Mouse (Mus musculus): Measurements from ENCODE around the gene Clic4.

The Clic4 gene

GRCm38 (mm10) chr4:135235546-135235945, 37.1 kb downstream of the Clic4 start:
- DNase-seq (ENCODE audit: low read depth, low spot score), result peak; percentile 27

GRCm38 (mm10) chr4:135232563-135232962, 40.1 kb downstream of the Clic4 start:
- DNase-seq (ENCODE audit: low read depth, low spot score), result no peak

DNA sequence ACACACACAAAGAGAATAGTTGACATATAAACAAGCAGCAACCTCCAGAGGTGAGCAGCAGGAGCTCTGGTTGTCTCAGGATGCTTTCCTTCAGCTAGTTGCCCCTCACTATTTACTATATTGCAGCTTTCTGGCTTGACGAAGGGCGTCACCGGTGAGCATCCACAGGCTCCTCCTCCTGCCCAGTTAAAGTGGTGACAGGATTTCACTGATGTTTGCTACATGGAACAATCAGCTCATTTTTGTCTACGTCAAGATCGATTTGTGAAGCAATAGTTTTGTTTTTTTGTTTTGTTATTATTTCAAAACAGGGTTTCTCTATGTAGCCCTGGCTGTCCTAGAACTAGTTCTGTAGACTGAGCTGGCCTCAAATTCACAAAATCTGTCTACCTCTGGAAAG, 41.1 kb downstream of the Clic4 start:
- no peak for DNase-seq (ENCODE audit: low read depth, low spot score)

DNA sequence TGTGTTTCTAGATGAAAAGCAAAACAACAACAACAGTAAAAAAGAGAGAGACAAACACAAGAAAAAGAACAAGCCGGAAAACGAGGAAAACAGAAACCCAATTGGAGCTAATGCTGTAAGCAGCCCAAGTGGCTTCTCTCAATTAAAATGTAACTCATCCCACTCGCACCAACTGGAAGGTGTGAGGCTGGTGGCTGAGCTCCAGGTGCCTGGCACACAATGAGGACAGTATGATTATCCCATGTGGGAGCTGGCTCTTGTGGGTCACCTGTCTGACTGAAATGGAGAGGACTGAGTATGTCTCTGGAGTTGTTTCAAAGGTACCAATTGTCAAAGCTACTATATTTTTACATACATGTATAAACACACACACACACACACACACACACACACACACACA, 41.5 kb downstream of the Clic4 start:
- peak; percentile 47 for DNase-seq (ENCODE audit: low read depth, low spot score)

DNA sequence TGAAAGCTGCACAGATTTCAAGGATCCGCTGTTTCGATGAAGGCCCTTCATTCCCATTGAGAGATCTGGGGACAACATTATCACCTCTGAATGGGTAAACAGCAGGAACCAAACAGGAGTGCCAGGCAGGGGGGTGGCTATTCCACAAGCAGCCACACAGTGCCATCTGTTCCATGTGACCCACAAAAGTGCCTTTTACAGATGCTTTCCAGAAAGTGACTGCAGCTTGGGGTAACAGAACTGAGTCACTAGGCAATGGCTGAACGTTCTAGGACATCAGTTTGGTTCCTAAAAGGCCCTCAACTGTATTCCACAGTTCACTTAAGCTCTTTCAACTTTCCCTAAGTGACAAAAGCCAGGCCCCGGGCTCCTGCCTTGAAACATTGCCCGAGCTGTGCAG, 42.0 kb downstream of the Clic4 start:
- peak; percentile 75 for DNase-seq (ENCODE audit: low read depth, low spot score)

- DNase-seq (ENCODE audit: low read depth, low spot score), result no peak
Measured at GRCm38 (mm10) chr4:135229871-135230270, 42.7 kb downstream of the Clic4 start.

DNA sequence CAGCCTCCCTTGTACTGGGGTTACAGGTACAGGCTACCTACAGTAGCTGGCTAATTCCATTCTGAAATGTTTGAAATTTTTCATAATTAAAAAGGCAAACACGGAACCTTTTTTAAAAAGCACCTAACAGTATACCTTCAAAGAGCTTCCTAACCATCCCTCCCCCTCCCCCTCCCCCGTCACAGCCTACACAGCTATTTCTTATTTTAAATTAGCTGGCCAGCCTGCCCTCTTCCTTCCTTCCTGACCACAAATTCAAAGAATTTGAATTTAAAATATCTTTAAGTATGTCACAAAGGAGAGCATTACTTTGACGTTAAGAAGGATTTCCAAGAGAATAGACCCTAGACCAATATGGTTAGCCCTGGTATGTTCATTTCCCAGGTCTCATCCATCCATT, 44.5 kb downstream of the Clic4 start:
- no peak for DNase-seq (ENCODE audit: low read depth, low spot score)

DNA sequence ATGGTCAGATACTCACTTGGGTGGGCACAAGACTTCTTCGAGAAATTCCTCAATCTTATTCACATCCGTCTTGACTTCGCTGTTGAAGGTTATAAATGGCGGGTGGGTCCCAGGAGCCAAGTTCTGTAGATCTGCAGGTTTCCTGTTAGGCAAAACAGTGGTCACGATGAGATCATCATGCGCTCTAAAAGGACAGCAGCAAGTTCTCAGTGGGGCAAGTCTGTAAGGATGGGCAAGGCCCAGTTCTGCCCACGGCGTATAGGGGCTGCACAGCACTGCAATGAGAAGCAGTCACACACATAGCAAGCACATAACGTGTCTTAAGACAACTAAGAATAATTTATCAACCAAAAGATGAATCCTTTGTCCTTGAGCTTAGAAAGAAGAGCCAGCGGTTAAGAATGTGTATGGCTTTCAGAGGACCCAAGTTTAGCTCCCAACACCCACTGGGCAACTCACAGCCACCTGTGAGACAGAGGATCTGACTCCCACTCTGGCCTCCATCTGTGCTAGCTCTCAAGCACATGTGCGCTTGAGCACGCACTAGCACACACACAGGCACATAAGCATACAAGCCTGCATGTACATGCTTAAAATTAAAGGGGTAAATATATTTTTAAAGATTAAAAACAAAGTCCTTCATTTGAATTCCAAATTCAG, 46.5 kb downstream of the Clic4 start:
- DNase-seq (ENCODE audit: low read depth, low spot score), result peak; percentile 34

DNA sequence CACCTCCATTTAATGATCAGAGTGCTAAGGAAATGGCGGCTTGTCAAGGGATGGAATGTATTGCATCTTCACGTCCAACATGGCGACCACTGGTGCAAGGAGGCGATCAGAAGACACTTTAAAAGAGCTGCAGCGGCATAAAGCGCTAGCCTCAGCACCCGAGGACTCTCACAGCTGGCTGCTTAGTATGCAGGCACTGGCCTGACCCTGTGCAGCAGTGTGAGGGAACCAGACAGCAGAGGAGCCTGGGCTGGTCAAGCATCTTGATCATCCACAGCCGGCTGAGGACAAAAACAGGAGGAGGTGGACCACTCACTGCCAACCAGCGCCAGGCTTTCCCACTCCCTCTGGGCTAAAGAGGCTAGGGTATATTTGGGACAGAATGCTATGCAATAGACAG, 48.8 kb downstream of the Clic4 start:
- no peak for DNase-seq (ENCODE audit: low read depth, low spot score)

GRCm38 (mm10) chr4:135221632-135222407, 50.8 kb downstream of the Clic4 start:
- peak; percentile 78 for DNase-seq (ENCODE audit: low read depth, low spot score)

DNA sequence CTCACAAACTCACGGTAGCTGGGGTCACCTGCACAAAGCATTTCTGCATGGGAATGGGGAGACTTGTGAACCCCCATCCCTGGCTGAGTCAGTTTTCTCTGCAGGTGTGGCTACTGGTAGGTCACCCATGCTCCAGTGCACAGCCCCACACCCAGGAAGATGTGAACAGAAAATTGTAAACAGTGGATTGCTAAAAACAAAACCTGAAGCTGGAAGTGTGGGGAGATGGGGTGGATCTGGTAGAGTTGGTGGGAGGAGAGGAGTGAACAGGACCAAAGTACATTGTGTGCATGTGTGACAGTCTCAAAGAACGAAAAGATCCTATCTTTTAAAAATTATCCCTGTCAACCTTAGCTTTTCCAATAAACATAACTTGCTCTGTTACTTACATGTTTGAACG, 52.0 kb downstream of the Clic4 start:
- no peak for DNase-seq (ENCODE audit: low read depth, low spot score)

DNA sequence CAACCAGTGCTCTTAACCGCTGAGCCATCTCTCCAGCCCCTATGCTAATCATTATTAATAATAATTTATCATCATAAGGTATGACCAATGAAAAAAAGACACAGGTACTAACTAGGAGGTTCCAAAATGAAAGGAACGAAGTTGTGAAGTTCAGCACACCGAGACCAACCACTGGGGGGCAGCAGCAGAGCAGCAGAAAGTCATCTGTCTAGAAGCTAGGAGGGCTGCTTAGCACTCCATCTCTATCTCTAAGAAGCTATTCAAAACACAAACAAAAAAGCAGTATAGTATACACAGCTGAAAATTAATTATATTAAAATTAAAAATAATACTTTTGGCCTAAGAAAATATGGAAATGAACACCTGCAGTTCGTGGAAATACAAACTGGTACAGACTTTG, 53.0 kb downstream of the Clic4 start:
- peak; percentile 87 for DNase-seq (ENCODE audit: low read depth, low spot score)

- DNase-seq (ENCODE audit: low read depth, low spot score), result no peak
Measured at GRCm38 (mm10) chr4:135209846-135210245, 62.8 kb downstream of the Clic4 start.

- peak; percentile 71 for DNase-seq (ENCODE audit: low read depth, low spot score)
Measured at GRCm38 (mm10) chr4:135205711-135206600, 66.7 kb downstream of the Clic4 start.

DNA sequence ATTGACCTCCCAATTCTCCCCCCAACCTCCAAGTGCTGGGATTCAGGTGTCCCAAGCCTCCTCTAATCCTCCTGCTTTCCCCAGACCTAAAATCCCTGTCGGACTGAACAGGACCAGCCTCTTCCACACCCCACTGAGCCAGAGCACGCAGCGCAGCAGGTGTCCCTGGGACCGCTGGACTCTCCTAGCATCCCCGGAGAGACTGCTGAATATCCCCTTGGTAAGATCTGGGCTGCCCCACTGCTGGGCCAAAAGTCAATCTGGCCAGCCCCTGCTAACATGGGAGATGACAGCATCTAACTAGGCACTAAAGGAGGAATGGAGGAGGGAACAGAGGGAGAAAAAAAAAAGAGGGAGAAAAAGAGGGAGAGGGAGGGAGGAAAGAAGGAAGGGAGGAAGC, 67.4 kb downstream of the Clic4 start:
- DNase-seq (ENCODE audit: low read depth, low spot score), result no peak

DNA sequence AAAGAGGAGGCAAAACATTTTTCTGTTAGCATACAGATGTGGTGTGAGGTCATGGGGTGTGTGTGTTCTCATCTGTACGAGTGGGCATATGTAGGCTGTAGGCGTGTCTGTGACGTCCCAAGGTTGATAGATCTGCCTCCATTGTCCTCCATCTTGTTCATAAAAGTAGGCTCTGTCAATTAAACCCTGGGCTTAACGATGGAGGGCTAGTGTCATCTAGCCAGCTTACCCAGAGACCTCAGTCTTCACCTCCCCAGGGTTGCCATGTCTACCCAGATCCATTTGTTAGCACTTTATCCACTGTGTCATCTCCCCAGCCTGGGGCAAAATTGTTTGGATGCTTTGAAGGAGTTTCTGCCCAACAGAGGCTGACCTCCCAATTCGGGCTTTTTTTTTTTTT, 67.9 kb downstream of the Clic4 start:
- no peak for DNase-seq (ENCODE audit: low read depth, low spot score)

DNA sequence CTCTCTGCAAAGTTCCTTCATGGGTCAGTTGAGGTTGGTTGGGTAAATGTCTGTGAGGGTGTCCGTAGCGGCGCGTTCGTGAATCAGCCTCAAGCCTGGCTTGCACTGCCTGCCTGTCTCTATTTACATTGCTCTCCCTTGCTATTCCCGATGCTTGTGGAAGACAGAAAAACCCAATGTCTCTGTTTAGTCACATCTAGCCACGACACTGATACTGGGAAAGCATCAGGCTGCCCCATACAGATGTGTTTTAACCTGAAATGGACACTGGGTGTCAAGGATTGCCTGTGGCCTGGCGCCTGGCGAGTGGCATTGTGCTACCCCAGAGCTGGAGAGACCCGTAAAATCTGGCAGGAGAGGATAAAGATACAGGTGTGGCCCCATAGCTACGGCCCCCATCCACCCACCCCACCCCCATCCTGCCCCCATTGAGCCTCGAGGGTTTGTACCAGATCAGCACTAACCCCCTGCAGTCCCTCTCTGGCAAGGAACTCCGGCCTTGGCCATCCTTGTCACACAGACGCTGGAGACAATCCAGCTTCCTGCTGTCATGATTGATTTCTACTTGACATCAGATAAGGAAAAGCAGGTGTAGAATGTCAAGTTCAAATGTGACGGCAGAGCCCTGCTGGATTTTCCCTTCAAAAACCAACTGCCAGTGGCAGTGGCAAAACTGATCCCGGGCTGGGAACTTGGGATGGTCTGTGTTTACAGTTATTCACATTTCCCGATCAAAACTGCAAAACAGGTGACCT, 68.6 kb downstream of the Clic4 start:
- DNase-seq (ENCODE audit: low read depth, low spot score), result no peak

GRCm38 (mm10) chr4:135203279-135203678, 69.3 kb downstream of the Clic4 start:
- no peak for DNase-seq (ENCODE audit: low read depth, low spot score)

- no peak for DNase-seq (ENCODE audit: low read depth, low spot score)
Measured at GRCm38 (mm10) chr4:135201771-135202170, 70.8 kb downstream of the Clic4 start.

GRCm38 (mm10) chr4:135197857-135198256, 74.8 kb downstream of the Clic4 start:
- DNase-seq (ENCODE audit: low read depth, low spot score), result no peak

DNA sequence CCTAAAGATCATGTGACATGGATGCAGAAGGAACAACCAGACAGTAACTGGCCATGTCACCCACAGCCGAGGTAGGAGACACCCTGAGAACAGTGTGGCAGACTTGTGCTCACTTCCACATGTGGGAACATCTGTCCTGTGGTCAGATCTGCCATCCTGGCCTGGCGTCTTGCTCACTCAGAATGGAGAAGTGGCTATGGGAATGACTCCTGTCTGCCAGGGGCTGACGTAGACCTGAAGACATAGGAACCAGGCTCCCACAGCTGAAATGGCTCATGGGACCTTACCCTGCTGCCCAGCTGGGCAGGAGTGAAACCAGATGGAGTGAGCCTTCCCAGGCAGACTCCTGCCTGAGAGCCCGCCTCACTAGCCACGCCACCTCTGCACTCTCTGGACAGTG, 79.8 kb downstream of the Clic4 start:
- DNase-seq (ENCODE audit: low read depth, low spot score), result no peak

DNA sequence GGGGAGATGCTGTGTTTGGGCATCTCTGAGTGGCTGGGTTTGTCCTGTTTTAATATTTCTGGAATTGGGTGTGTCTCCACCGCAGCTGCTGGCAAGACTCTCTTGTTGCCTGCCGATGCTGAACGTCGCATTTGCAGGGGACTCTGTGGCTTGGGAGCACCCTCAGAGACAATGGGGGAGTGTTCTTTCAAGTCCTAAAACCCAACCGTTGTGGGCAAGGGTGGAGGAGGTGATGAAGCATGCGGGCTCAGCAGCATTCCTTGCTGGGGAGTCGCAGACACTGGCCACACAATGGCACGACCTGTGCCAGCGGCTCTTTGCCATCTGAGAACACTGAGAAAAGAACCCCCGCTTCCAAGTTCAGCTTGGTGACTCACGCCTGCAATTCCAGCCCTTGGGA, 81.0 kb downstream of the Clic4 start:
- DNase-seq (ENCODE audit: low read depth, low spot score), result no peak
